ENCODE assay signal across 11 mouse cellular contexts in genomic region chr19:47174515-47174914, GRCm38 (mm10). TPM values are rescaled to one million over a fixed set of nuclear protein-coding genes. Genes with fewer than 3 reads are reported as not detected.
A peak's percentile ranks its signal among the peaks of the same experiment; 100 is the strongest.
DNase-seq lines count a peak whose midpoint lies in the region; TF ChIP-seq lines count a peak whose summit lies in the region.
"Had no signal": no experiment of that assay in that cellular context is flagged by ENCODE, and none has a peak within 500 bp of the region (broad histone marks: within the 10 kb centered on the region; RNA-seq: fewer than 3 reads in every experiment).

No protein-coding gene starts in this region.

- no peak overlapping the region for H3K27ac ChIP-seq in gastrocnemius, adult 2 months
- no peak overlapping the region for H3K27ac ChIP-seq in embryonic fibroblast, embryonic 13.5 days (ENCODE audit: insufficient read depth, low read length)
- H3K27ac ChIP-seq: liver, embryonic 13.5 days had no signal

- H3K4me1 ChIP-seq in embryonic fibroblast, embryonic 13.5 days (ENCODE audit: control insufficient read depth, insufficient read depth, low read length): no peaks in the 10 kb centered on the region

- DNase-seq in gastrocnemius, adult 2 months: peak; percentile 40
- no peak for DNase-seq in gastrocnemius, postnatal 14 days
- DNase-seq in thymus, postnatal 14 days: peak; percentile 12
- no peak for DNase-seq in thymus, adult 18-20 months
- DNase-seq in natural killer cell, adult 2 months (ENCODE audit: low spot score in 2 of 2): no peak
- no peak for DNase-seq in urinary bladder, postnatal 25 days (ENCODE audit: low spot score)
- DNase-seq in layer of hippocampus, adult 9-11 months: no peak
- DNase-seq: adrenal gland, postnatal 10 days; liver, embryonic 13.5 days had no signal

- peak; percentile 69 for TF ChIP-seq CTCF in gastrocnemius, adult 2 months (IDR thresholded peaks at IDR 0.05)
- peak; percentile 62; the same call in 1 of the 2 replicates for TF ChIP-seq CTCF in embryonic fibroblast, embryonic 13.5 days (IDR thresholded peaks at IDR 0.05; ENCODE audit: borderline replicate concordance, insufficient read depth, low read length)

- intact Hi-C loops in gastrocnemius, adult 2 months (cut with DNase I): loop anchor here (2.0 kb wide), 2 partner anchors 84 to 164 kb away; no protein-coding TSS in a partner anchor
- intact Hi-C loops in gastrocnemius, postnatal 14 days (cut with DNase I; ENCODE audit: low total_unique reads): no loop called here

- no peak for TF ChIP-seq POLR2A in embryonic fibroblast, embryonic 13.5 days (IDR thresholded peaks at IDR 0.05; ENCODE audit: low read depth, low read length)

- H3K4me3 ChIP-seq in gastrocnemius, adult 2 months: no peak overlapping the region
- H3K4me3 ChIP-seq in embryonic fibroblast, embryonic 13.5 days (ENCODE audit: insufficient read depth, low read length): no peak overlapping the region
- H3K4me3 ChIP-seq: liver, embryonic 13.5 days had no signal

RNA-seq across cellular contexts. Expression of gene Neurl1a, which starts 4.1 kb away (rescaled TPM):
- total RNA-seq in gastrocnemius, adult 2 months (2021): 100 to 1,000 TPM; 124 to 133 TPM
- total RNA-seq in gastrocnemius, postnatal 14 days (2021): 10 to 100 TPM; 63.6 to 86.9 TPM
- 2.6 and 3.5 TPM in 2 replicates for polyA plus RNA-seq in embryonic fibroblast, embryonic 13.5 days (2011; ENCODE audit: insufficient read length, low read depth, missing spikeins)

RNA-seq across cellular contexts. Expression of gene Calhm3, which starts 17.0 kb away (rescaled TPM):
- not detected for total RNA-seq in gastrocnemius, adult 2 months (2021)
- not detected for total RNA-seq in gastrocnemius, postnatal 14 days (2021)
- polyA plus RNA-seq in embryonic fibroblast, embryonic 13.5 days (2011; ENCODE audit: insufficient read length, low read depth, missing spikeins): not detected in 2 replicates
- total RNA-seq: adrenal gland, postnatal 10 days had no signal
- polyA plus RNA-seq: heart, embryonic 14.5 days; liver, embryonic 13.5 days had no signal

RNA-seq across cellular contexts. Expression of gene Calhm1, which starts 30.5 kb away (rescaled TPM):
- total RNA-seq in gastrocnemius, adult 2 months (2021): not detected
- total RNA-seq in gastrocnemius, postnatal 14 days (2021): not detected
- polyA plus RNA-seq in embryonic fibroblast, embryonic 13.5 days (2011; ENCODE audit: insufficient read length, low read depth, missing spikeins): not detected in 2 replicates
- total RNA-seq: adrenal gland, postnatal 10 days had no signal
- polyA plus RNA-seq: heart, embryonic 14.5 days; liver, embryonic 13.5 days had no signal

RNA-seq across cellular contexts. Expression of gene Calhm2, which starts 36.4 kb away (rescaled TPM):
- total RNA-seq in gastrocnemius, adult 2 months (2021): 1 to 10 TPM; 1.6 to 2.3 TPM
- 1 to 10 TPM; 2.4 to 3.2 TPM for total RNA-seq in gastrocnemius, postnatal 14 days (2021)
- 13.7 and 15.2 TPM in 2 replicates for polyA plus RNA-seq in embryonic fibroblast, embryonic 13.5 days (2011; ENCODE audit: insufficient read length, low read depth, missing spikeins)

Comparison
In these comparisons a context has a peak if more than half of its experiments do, and no peak if none do; other contexts are left out.
1. DNase-seq: peak in gastrocnemius, adult 2 months (single experiment) and thymus, postnatal 14 days (single experiment); none in gastrocnemius, postnatal 14 days (single experiment), thymus, adult 18-20 months (0 of 2), natural killer cell, adult 2 months (0 of 2), urinary bladder, postnatal 25 days (single experiment) and layer of hippocampus, adult 9-11 months (single experiment).